Mouse (Mus musculus) midbrain, embryonic 12.5 days (tissue): ENCODE data around the gene Myt1l. TPM values are rescaled to one million over a fixed set of nuclear protein-coding genes. Genes with fewer than 3 reads are reported as not detected.
A peak's percentile ranks its signal among the peaks of the same experiment; 100 is the strongest.

Experiments used
- ATAC-seq: fragments of 200-750 bp; cut with Nextera tagmentation; 2 replicates; pipeline ENCODE4 v1.8.0; 2017; ENCODE audit warnings: low read depth, moderate TSS enrichment, moderate library complexity; ENCODE audit not compliant: low FRiP score
- H3K27ac ChIP-seq: fragments of 300-500 bp; sonication (generic); replicated peaks from 2 replicates; pipeline ENCODE4 v1.5.1; 2016; ENCODE audit warnings: mild to moderate bottlenecking
- H3K27me3 ChIP-seq: fragments of 300-500 bp; sonication (generic); 2 replicates; pipeline ENCODE4 v1.6.1; 2016; ENCODE audit warnings: mild to moderate bottlenecking
- H3K36me3 ChIP-seq: fragments of 300-500 bp; sonication (generic); 2 replicates; pipeline ENCODE4 v1.6.1; 2016
- H3K4me1 ChIP-seq: fragments of 300-500 bp; sonication (generic); 2 replicates; pipeline ENCODE4 v1.6.1; 2016
- H3K4me2 ChIP-seq: fragments of 300-500 bp; sonication (generic); replicated peaks from 2 replicates; pipeline ENCODE4 v1.6.1; 2016; ENCODE audit warnings: mild to moderate bottlenecking, moderate library complexity
- H3K4me3 ChIP-seq: fragments of 300-500 bp; sonication (generic); 2 replicates; pipeline ENCODE4 v1.5.1; 2016; ENCODE audit warnings: mild to moderate bottlenecking
- H3K9ac ChIP-seq: fragments of 300-500 bp; sonication (generic); replicated peaks from 2 replicates; pipeline ENCODE4 v1.6.1; 2016; ENCODE audit warnings: mild to moderate bottlenecking, moderate library complexity
- H3K9me3 ChIP-seq: fragments of 300-500 bp; sonication (generic); 2 replicates; pipeline ENCODE4 v1.6.1; 2016; ENCODE audit warnings: mild to moderate bottlenecking
- WGBS: fragments of 180-500 bp; shearing (Covaris S2); methylation state at CpG from one replicate; pipeline ENCODE4 v1.1.7; 2016; 5-methylcytosine and 5-hydroxymethylcytosine counted together
- polyA plus RNA-seq: library from polyadenylated mRNA; unstranded; fragments of >200 nt; fragmentation: Nextera tagmentation; extraction: Ambion mirVana; gene quantifications from 2 replicates; pipeline ENCODE4 v1.2.1, GENCODE M21; 2016

Gene Myt1l
- polyA plus RNA-seq, 1 experiment from 2014 or later: 53.0 TPM

- Histone ChIP-seq H3K4me1 (no peaks in the 10 kb centered on the region), H3K27me3 (no peaks in the 10 kb centered on the region), H3K27ac (no peak overlapping the region), H3K4me3 (no peak overlapping the region), H3K4me2 (no peak overlapping the region), H3K36me3 (peaks cover 10% of the 10 kb centered on the region; the same call in 1 of the 2 replicates), H3K9ac (no peak overlapping the region), H3K9me3 (no peaks in the 10 kb centered on the region)
- WGBS: 85% methylated on average over 3 of the region's 3 CpGs
- no peak for ATAC-seq
These were observed 369.4 kb downstream of the Myt1l start for GRCm38 (mm10) chr12:29897533-29898085.

- H3K36me3 ChIP-seq: no peaks in the 10 kb centered on the region
- no peak overlapping the region for H3K9ac ChIP-seq
- no peaks in the 10 kb centered on the region for H3K4me1 ChIP-seq
- no peak overlapping the region for H3K4me2 ChIP-seq
- no peaks in the 10 kb centered on the region for H3K27me3 ChIP-seq
- no peaks in the 10 kb centered on the region for H3K9me3 ChIP-seq
- no peak overlapping the region for H3K27ac ChIP-seq
- no peak for ATAC-seq
- H3K4me3 ChIP-seq: no peak overlapping the region
- WGBS: 83% methylated on average over 4 of the region's 4 CpGs
These were observed 376.1 kb downstream of the Myt1l start for GRCm38 (mm10) chr12:29904101-29904874.

- no peak overlapping the region for H3K9ac ChIP-seq
- no peaks in the 10 kb centered on the region for H3K27me3 ChIP-seq
- WGBS: 46% methylated on average over 2 of the region's 2 CpGs
- H3K27ac ChIP-seq: no peak overlapping the region
- 0 out of 2 replicates have a peak, but pooled peaks have one; percentile 30 for ATAC-seq
- no peak overlapping the region for H3K4me2 ChIP-seq
- H3K4me3 ChIP-seq: no peak overlapping the region
- 0 out of 2 replicates have a peak, but pooled peaks cover 4% of the 10 kb centered on the region for H3K36me3 ChIP-seq
- H3K9me3 ChIP-seq: no peaks in the 10 kb centered on the region
- H3K4me1 ChIP-seq: no peaks in the 10 kb centered on the region
These were observed 378.9 kb downstream of the Myt1l start for GRCm38 (mm10) chr12:29907056-29907455.

GRCm38 (mm10) chr12:29916139-29916538, 388.0 kb downstream of the Myt1l start:
- H3K4me2 ChIP-seq: no peak overlapping the region
- H3K4me1 ChIP-seq: no peaks in the 10 kb centered on the region
- no peak overlapping the region for H3K4me3 ChIP-seq
- H3K36me3 ChIP-seq: peaks cover 16% of the 10 kb centered on the region
- WGBS: 82% methylated on average over 3 of the region's 3 CpGs
- no peaks in the 10 kb centered on the region for H3K9me3 ChIP-seq
- no peaks in the 10 kb centered on the region for H3K27me3 ChIP-seq
- ATAC-seq: no peak
- no peak overlapping the region for H3K9ac ChIP-seq
- no peak overlapping the region for H3K27ac ChIP-seq

GRCm38 (mm10) chr12:29916807-29917206, 388.6 kb downstream of the Myt1l start:
- 85% methylated on average over 6 of the region's 6 CpGs for WGBS
- Histone ChIP-seq H3K36me3 (peaks cover 15% of the 10 kb centered on the region), H3K27ac (no peak overlapping the region), H3K4me2 (no peak overlapping the region), H3K27me3 (no peaks in the 10 kb centered on the region), H3K4me1 (no peaks in the 10 kb centered on the region), H3K4me3 (no peak overlapping the region), H3K9ac (no peak overlapping the region), H3K9me3 (no peaks in the 10 kb centered on the region)
- ATAC-seq: no peak

GRCm38 (mm10) chr12:29920298-29920697, 392.1 kb downstream of the Myt1l start:
- H3K9ac ChIP-seq: no peak overlapping the region
- no peak overlapping the region for H3K4me2 ChIP-seq
- no peak overlapping the region for H3K4me3 ChIP-seq
- 91% methylated on average over 7 of the region's 7 CpGs for WGBS
- H3K36me3 ChIP-seq: no peaks in the 10 kb centered on the region
- H3K27ac ChIP-seq: no peak overlapping the region
- no peaks in the 10 kb centered on the region for H3K27me3 ChIP-seq
- H3K9me3 ChIP-seq: no peaks in the 10 kb centered on the region
- ATAC-seq: no peak
- H3K4me1 ChIP-seq: no peaks in the 10 kb centered on the region

- Histone ChIP-seq H3K4me3 (no peak overlapping the region), H3K9me3 (no peaks in the 10 kb centered on the region), H3K4me1 (no peaks in the 10 kb centered on the region), H3K36me3 (no peaks in the 10 kb centered on the region), H3K4me2 (no peak overlapping the region), H3K27me3 (no peaks in the 10 kb centered on the region), H3K9ac (no peak overlapping the region), H3K27ac (no peak overlapping the region)
- no peak for ATAC-seq
- WGBS: 82% methylated on average over 11 of the region's 11 CpGs
These were observed 393.3 kb downstream of the Myt1l start for GRCm38 (mm10) chr12:29921481-29921880.

GRCm38 (mm10) chr12:29926896-29927295, 398.7 kb downstream of the Myt1l start:
- no peak overlapping the region for H3K4me3 ChIP-seq
- H3K9me3 ChIP-seq: no peaks in the 10 kb centered on the region
- no peaks in the 10 kb centered on the region for H3K36me3 ChIP-seq
- H3K9ac ChIP-seq: no peak overlapping the region; the same call in 1 of the 2 replicates
- no peak overlapping the region for H3K27ac ChIP-seq
- no peaks in the 10 kb centered on the region for H3K27me3 ChIP-seq
- WGBS: 46% methylated on average over 3 of the region's 3 CpGs
- H3K4me1 ChIP-seq: no peaks in the 10 kb centered on the region
- no peak overlapping the region for H3K4me2 ChIP-seq
- ATAC-seq: peak; percentile 54; the same call in 1 of the 2 replicates

- Histone ChIP-seq H3K4me1 (no peaks in the 10 kb centered on the region), H3K27me3 (no peaks in the 10 kb centered on the region), H3K9ac (no peak overlapping the region), H3K27ac (no peak overlapping the region), H3K36me3 (no peaks in the 10 kb centered on the region), H3K4me3 (no peak overlapping the region), H3K4me2 (no peak overlapping the region), H3K9me3 (no peaks in the 10 kb centered on the region)
- no peak for ATAC-seq
- 77% methylated on average over 1 of the region's 1 CpGs for WGBS
These were observed 402.4 kb downstream of the Myt1l start for GRCm38 (mm10) chr12:29930591-29930990.

GRCm38 (mm10) chr12:29932951-29933350, 404.8 kb downstream of the Myt1l start:
- Histone ChIP-seq H3K4me3 (no peak overlapping the region), H3K4me1 (0 out of 2 replicates have a peak, but pooled peaks cover 8% of the 10 kb centered on the region), H3K9ac (no peak overlapping the region), H3K36me3 (no peaks in the 10 kb centered on the region), H3K9me3 (no peaks in the 10 kb centered on the region), H3K4me2 (no peak overlapping the region), H3K27ac (no peak overlapping the region), H3K27me3 (peaks cover 5% of the 10 kb centered on the region; the same call in 1 of the 2 replicates)
- WGBS: 100% methylated on average over 1 of the region's 1 CpGs
- ATAC-seq: no peak

- Histone ChIP-seq H3K36me3 (no peaks in the 10 kb centered on the region), H3K4me3 (no peak overlapping the region), H3K4me1 (0 out of 2 replicates have a peak, but pooled peaks cover 8% of the 10 kb centered on the region), H3K27me3 (peaks cover 5% of the 10 kb centered on the region; the same call in 1 of the 2 replicates), H3K9me3 (no peaks in the 10 kb centered on the region), H3K9ac (no peak overlapping the region), H3K4me2 (no peak overlapping the region), H3K27ac (no peak overlapping the region)
- ATAC-seq: no peak
- 71% methylated on average over 2 of the region's 2 CpGs for WGBS
These were observed 405.3 kb downstream of the Myt1l start for GRCm38 (mm10) chr12:29933501-29933900.

GRCm38 (mm10) chr12:29934120-29934581, 406.0 kb downstream of the Myt1l start:
- Histone ChIP-seq H3K4me1 (peaks cover 9% of the 10 kb centered on the region), H3K27ac (no peak overlapping the region), H3K4me3 (no peak overlapping the region), H3K36me3 (no peaks in the 10 kb centered on the region), H3K27me3 (peaks cover 5% of the 10 kb centered on the region; the same call in 1 of the 2 replicates), H3K9ac (no peak overlapping the region), H3K9me3 (no peaks in the 10 kb centered on the region), H3K4me2 (no peak overlapping the region)
- no peak for ATAC-seq
- 77% methylated on average over 8 of the region's 8 CpGs for WGBS
